In genomic region chr5:103134839-103135238, GRCm38 (mm10) we compare ENCODE assay signal across 10 mouse cellular contexts.
A peak's percentile ranks its signal among the peaks of the same experiment; 100 is the strongest.
DNase-seq lines count a peak whose midpoint lies in the region; ATAC-seq and TF ChIP-seq lines count a peak whose summit lies in the region.
"Had no signal": no experiment of that assay in that cellular context is flagged by ENCODE, and none has a peak within 500 bp of the region (broad histone marks: within the 10 kb centered on the region; RNA-seq: fewer than 3 reads in every experiment).

No protein-coding gene starts in this region.

- no peaks in the 10 kb centered on the region for H3K27me3 ChIP-seq in lung, postnatal 0 days (replicated peaks; ENCODE audit: insufficient read depth, low read length)
- no peaks in the 10 kb centered on the region for H3K27me3 ChIP-seq in forebrain, embryonic 15.5 days
- H3K27me3 ChIP-seq: liver, embryonic 15.5 days had no signal

- 45% methylated on average over 9 of the region's 9 CpGs for WGBS in lung, postnatal 0 days
- 82% methylated on average over 9 of the region's 9 CpGs for WGBS in forebrain, embryonic 15.5 days

- H3K4me2 ChIP-seq in lung, postnatal 0 days (replicated peaks; ENCODE audit: low read depth, low read length): no peak overlapping the region
- H3K4me2 ChIP-seq in forebrain, embryonic 15.5 days (replicated peaks): no peak overlapping the region
- H3K4me2 ChIP-seq: liver, embryonic 15.5 days had no signal

- H3K36me3 ChIP-seq in lung, postnatal 0 days (ENCODE audit: insufficient read depth, low read length): no peaks in the 10 kb centered on the region
- H3K36me3 ChIP-seq in forebrain, embryonic 15.5 days: no peaks in the 10 kb centered on the region
- H3K36me3 ChIP-seq: liver, embryonic 15.5 days had no signal

- no peak overlapping the region for H3K4me3 ChIP-seq in lung, postnatal 0 days (ENCODE audit: low read depth, low read length)
- H3K4me3 ChIP-seq in forebrain, embryonic 15.5 days: no peak overlapping the region
- H3K4me3 ChIP-seq: liver, embryonic 15.5 days had no signal

- ATAC-seq in lung, postnatal 0 days: 0 out of 2 replicates have a peak, but pooled peaks have one; percentile 11
- no peak for ATAC-seq in forebrain, embryonic 15.5 days (replicated peaks)

- no peak for TF ChIP-seq EP300 in lung, postnatal 0 days (IDR thresholded peaks at IDR 0.05)

- no peaks in the 10 kb centered on the region for H3K4me1 ChIP-seq in lung, postnatal 0 days (ENCODE audit: insufficient read depth, low read depth, low read length)
- no peaks in the 10 kb centered on the region for H3K4me1 ChIP-seq in forebrain, embryonic 15.5 days
- H3K4me1 ChIP-seq: liver, embryonic 15.5 days had no signal

- H3K27ac ChIP-seq in lung, postnatal 0 days (ENCODE audit: low read length): no peak overlapping the region
- H3K27ac ChIP-seq in forebrain, embryonic 15.5 days (replicated peaks): no peak overlapping the region
- H3K27ac ChIP-seq: liver, embryonic 15.5 days had no signal

- peak; percentile 29 for DNase-seq in gastrocnemius, postnatal 10 days
- no peak for DNase-seq in gastrocnemius, adult 18-20 months (ENCODE audit: low spot score)
- DNase-seq in lung, postnatal 0 days (ENCODE audit: low spot score): peak; percentile 22
- DNase-seq in lung, postnatal 25 days (ENCODE audit: low spot score): no peak
- DNase-seq in cerebellum, adult 11 months: peak; percentile 60
- peak; percentile 10 for DNase-seq in lung, postnatal 14 days
- DNase-seq in thymus, postnatal 0 days (ENCODE audit: low spot score): no peak
- DNase-seq: spleen, adult 18-20 months had no signal

- no peaks in the 10 kb centered on the region for H3K9me3 ChIP-seq in lung, postnatal 0 days (ENCODE audit: low read length)
- no peaks in the 10 kb centered on the region for H3K9me3 ChIP-seq in forebrain, embryonic 15.5 days
- H3K9me3 ChIP-seq: liver, embryonic 15.5 days had no signal

- TF ChIP-seq CTCF in lung, postnatal 0 days (IDR thresholded peaks at IDR 0.05): no peak

- H3K9ac ChIP-seq in lung, postnatal 0 days (replicated peaks; ENCODE audit: low read depth): no peak overlapping the region
- no peak overlapping the region for H3K9ac ChIP-seq in forebrain, embryonic 15.5 days (replicated peaks)
- H3K9ac ChIP-seq: liver, embryonic 15.5 days had no signal

Comparison
In these comparisons a context has a peak if more than half of its experiments do, and no peak if none do; other contexts are left out.
1. DNase-seq: peak in gastrocnemius, postnatal 10 days (single experiment), lung, postnatal 0 days (single experiment), cerebellum, adult 11 months (single experiment) and lung, postnatal 14 days (single experiment); none in gastrocnemius, adult 18-20 months (single experiment), lung, postnatal 25 days (single experiment) and thymus, postnatal 0 days (single experiment).